Comparison of ENCODE assay signal across 8 mouse cellular contexts in genomic region chr5:137009988-137010387, GRCm38 (mm10). TPM values are rescaled to one million over a fixed set of nuclear protein-coding genes. Genes with fewer than 3 reads are reported as not detected.
DNase-seq lines count a peak whose midpoint lies in the region; ATAC-seq and TF ChIP-seq lines count a peak whose summit lies in the region.

No protein-coding gene starts in this region.

- TF ChIP-seq POLR2A in cerebellum, adult 2 months (IDR thresholded peaks at IDR 0.05; ENCODE audit: borderline replicate concordance, insufficient read depth, low read length), result no peak
- TF ChIP-seq POLR2A in brain, embryonic 14.5 days (IDR thresholded peaks at IDR 0.05; ENCODE audit: borderline replicate concordance, extremely low read depth, insufficient read depth, insufficient read length, poor library complexity, severe bottlenecking), result no peak

- H3K36me3 ChIP-seq in kidney, embryonic 15.5 days, result no peaks in the 10 kb centered on the region
- no peaks in the 10 kb centered on the region for H3K36me3 ChIP-seq in liver, embryonic 14.5 days (replicated peaks; ENCODE audit: control insufficient read depth, insufficient read depth, low read depth)

- no peaks in the 10 kb centered on the region for H3K27me3 ChIP-seq in cerebellum, adult 2 months (ENCODE audit: control insufficient read depth, insufficient read depth, low read length)
- H3K27me3 ChIP-seq in kidney, embryonic 15.5 days, result no peaks in the 10 kb centered on the region
- no peaks in the 10 kb centered on the region for H3K27me3 ChIP-seq in liver, embryonic 14.5 days (ENCODE audit: control insufficient read depth, insufficient read depth, low read length)

- no peak for TF ChIP-seq EP300 in liver, embryonic 14.5 days (IDR thresholded peaks at IDR 0.05; ENCODE audit: low read depth)

- H3K4me1 ChIP-seq in cerebellum, adult 2 months (ENCODE audit: control insufficient read depth, insufficient read depth, low read length), result no peaks in the 10 kb centered on the region
- H3K4me1 ChIP-seq in kidney, embryonic 15.5 days, result peaks cover 3% of the 10 kb centered on the region; the same call in 1 of the 2 replicates
- no peaks in the 10 kb centered on the region for H3K4me1 ChIP-seq in liver, embryonic 14.5 days (replicated peaks; ENCODE audit: control insufficient read depth in 2 of 2, insufficient read depth in 2 of 2, low read length in 1 of 2)

- no peak overlapping the region for H3K4me3 ChIP-seq in cerebellum, adult 2 months (replicated peaks; ENCODE audit: insufficient read depth, low read depth, low read length)
- no peak overlapping the region for H3K4me3 ChIP-seq in kidney, embryonic 15.5 days (replicated peaks)
- H3K4me3 ChIP-seq in liver, embryonic 14.5 days (ENCODE audit: insufficient read depth in 1 of 2, low read depth in 2 of 2, low read length in 2 of 2), result no peak overlapping the region

- peak; percentile 34 to 47 for DNase-seq in cerebellum, adult 2 months
- DNase-seq in kidney, adult 9 months, result peak; percentile 67
- peak; percentile 29 for DNase-seq in CD4-positive helper T cell, adult 2 months (ENCODE audit: low read depth, low spot score)
- DNase-seq in brain, embryonic 14.5 days (ENCODE audit: low read depth), result peak; percentile 69
- DNase-seq in liver, embryonic 14.5 days (ENCODE audit: low read depth in 3 of 3, low spot score in 3 of 3), result no peak
- DNase-seq in thymus, postnatal 25 days, result peak; percentile 39

- no peak for ATAC-seq in cerebellum, adult (ENCODE audit: insufficient number of reproducible peaks, low FRiP score, low TSS enrichment)
- ATAC-seq in kidney, embryonic 15.5 days (replicated peaks; ENCODE audit: low FRiP score), result no peak
- ATAC-seq in liver, embryonic 14.5 days (ENCODE audit: insufficient read depth), result no peak

- no peaks in the 10 kb centered on the region for H3K9me3 ChIP-seq in kidney, embryonic 15.5 days (replicated peaks)
- no peaks in the 10 kb centered on the region for H3K9me3 ChIP-seq in liver, embryonic 14.5 days (ENCODE audit: control insufficient read depth, low read length)

- 11% methylated on average over 3 of the region's 3 CpGs for WGBS in cerebellum, adult 2 months
- WGBS in kidney, embryonic 15.5 days, result 29% methylated on average over 3 of the region's 3 CpGs
- WGBS in liver, embryonic 14.5 days (ENCODE audit: insufficient replicate concordance), result 7% methylated on average over 3 of the region's 3 CpGs

- H3K4me2 ChIP-seq in kidney, embryonic 15.5 days, result no peak overlapping the region
- H3K4me2 ChIP-seq in liver, embryonic 14.5 days (ENCODE audit: low read depth), result no peak overlapping the region

- no peak overlapping the region for H3K27ac ChIP-seq in cerebellum, adult 2 months (ENCODE audit: insufficient read depth, low read length)
- no peak overlapping the region for H3K27ac ChIP-seq in kidney, embryonic 15.5 days
- H3K27ac ChIP-seq in liver, embryonic 14.5 days, result no peak overlapping the region

- peak; percentile 40; the same call in 1 of the 2 replicates for TF ChIP-seq CTCF in cerebellum, adult 2 months (IDR thresholded peaks at IDR 0.05; ENCODE audit: borderline replicate concordance, insufficient read depth, low read depth, low read length)
- peak; percentile 62; the same call in 1 of the 2 replicates for TF ChIP-seq CTCF in brain, embryonic 14.5 days (IDR thresholded peaks at IDR 0.05; ENCODE audit: borderline replicate concordance, extremely low read depth, insufficient read depth, insufficient read length)
- TF ChIP-seq CTCF in liver, embryonic 14.5 days (IDR thresholded peaks at IDR 0.05; ENCODE audit: low read depth), result peak; percentile 66

- H3K9ac ChIP-seq in kidney, embryonic 15.5 days, result no peak overlapping the region
- no peak overlapping the region for H3K9ac ChIP-seq in liver, embryonic 14.5 days (replicated peaks)

RNA-seq across cellular contexts. Expression of gene Vgf, which starts 16.2 kb away (rescaled TPM):
- polyA plus RNA-seq in cerebellum, adult 2 months (2012; rRNA removed), result 62.1 and 65.4 TPM in 2 replicates
- 0.10 and 0.55 TPM in 2 replicates for polyA plus RNA-seq in kidney, embryonic 15.5 days (2015; fragmentation: Nextera tagmentation; extraction: Ambion mirVana)
- polyA plus RNA-seq in brain, embryonic 14.5 days (2012; rRNA removed), result 6.7 and 9.3 TPM in 2 replicates
- 0.04 TPM in 2 replicates for polyA plus RNA-seq in liver, embryonic 14.5 days (2012; rRNA removed)
- not detected in 2 replicates for polyA plus RNA-seq in liver, embryonic 14.5 days (2014; fragmentation: Nextera tagmentation; extraction: Ambion mirVana)

RNA-seq across cellular contexts. Expression of gene Znhit1, which starts 22.2 kb away (rescaled TPM):
- 86.8 and 95.4 TPM in 2 replicates for polyA plus RNA-seq in cerebellum, adult 2 months (2012; rRNA removed)
- 86.4 and 102 TPM in 2 replicates for polyA plus RNA-seq in kidney, embryonic 15.5 days (2015; fragmentation: Nextera tagmentation; extraction: Ambion mirVana)
- 89.0 and 104 TPM in 2 replicates for polyA plus RNA-seq in brain, embryonic 14.5 days (2012; rRNA removed)
- 25.4 and 29.3 TPM in 2 replicates for polyA plus RNA-seq in liver, embryonic 14.5 days (2012; rRNA removed)
- polyA plus RNA-seq in liver, embryonic 14.5 days (2014; fragmentation: Nextera tagmentation; extraction: Ambion mirVana), result 46.2 and 51.2 TPM in 2 replicates

RNA-seq across cellular contexts. Expression of gene Plod3, which starts 23.2 kb away (rescaled TPM):
- polyA plus RNA-seq in cerebellum, adult 2 months (2012; rRNA removed), result 38.6 and 39.7 TPM in 2 replicates
- polyA plus RNA-seq in kidney, embryonic 15.5 days (2015; fragmentation: Nextera tagmentation; extraction: Ambion mirVana), result 42.9 and 52.5 TPM in 2 replicates
- 75.0 and 81.7 TPM in 2 replicates for polyA plus RNA-seq in brain, embryonic 14.5 days (2012; rRNA removed)
- polyA plus RNA-seq in liver, embryonic 14.5 days (2012; rRNA removed), result 13.8 and 13.9 TPM in 2 replicates
- polyA plus RNA-seq in liver, embryonic 14.5 days (2014; fragmentation: Nextera tagmentation; extraction: Ambion mirVana), result 7.2 and 7.5 TPM in 2 replicates

RNA-seq across cellular contexts. Expression of gene Ap1s1, which starts 35.9 kb away (rescaled TPM):
- polyA plus RNA-seq in cerebellum, adult 2 months (2012; rRNA removed), result 147 and 168 TPM in 2 replicates
- 181 and 194 TPM in 2 replicates for polyA plus RNA-seq in kidney, embryonic 15.5 days (2015; fragmentation: Nextera tagmentation; extraction: Ambion mirVana)
- polyA plus RNA-seq in brain, embryonic 14.5 days (2012; rRNA removed), result 162 and 163 TPM in 2 replicates
- 45.8 and 58.6 TPM in 2 replicates for polyA plus RNA-seq in liver, embryonic 14.5 days (2012; rRNA removed)
- 73.9 and 79.4 TPM in 2 replicates for polyA plus RNA-seq in liver, embryonic 14.5 days (2014; fragmentation: Nextera tagmentation; extraction: Ambion mirVana)

RNA-seq across cellular contexts. Expression of gene Cldn15, which starts 43.6 kb away (rescaled TPM):
- 0.21 and 0.25 TPM in 2 replicates for polyA plus RNA-seq in cerebellum, adult 2 months (2012; rRNA removed)
- 3.0 and 4.1 TPM in 2 replicates for polyA plus RNA-seq in kidney, embryonic 15.5 days (2015; fragmentation: Nextera tagmentation; extraction: Ambion mirVana)
- 0.53 and 0.63 TPM in 2 replicates for polyA plus RNA-seq in brain, embryonic 14.5 days (2012; rRNA removed)
- polyA plus RNA-seq in liver, embryonic 14.5 days (2012; rRNA removed), result 2.8 and 3.5 TPM in 2 replicates
- polyA plus RNA-seq in liver, embryonic 14.5 days (2014; fragmentation: Nextera tagmentation; extraction: Ambion mirVana), result 4.2 TPM in 2 replicates

Comparison
In these comparisons a context has a peak if more than half of its experiments do, and no peak if none do; other contexts are left out.
1. DNase-seq: peak in cerebellum, adult 2 months (2 of 2), kidney, adult 9 months (single experiment), CD4-positive helper T cell, adult 2 months (single experiment), brain, embryonic 14.5 days (single experiment) and thymus, postnatal 25 days (single experiment); none in liver, embryonic 14.5 days (0 of 3).
2. Peak in every context shown above with its lines, with median percentiles within 50 percentile points of each other: CTCF ChIP-seq.